Mouse (Mus musculus) ZHBTc4 (cell line): ENCODE measurements around the gene Dbndd1.
"Not testable (repeated sequence)": the region's sequence is repeated elsewhere in the genome, so short reads cannot be mapped to it uniquely, and the experiment has no call there.

Experiments
- DNase-seq: peaks from one replicate; pipeline ENCODE4 v3.0.0-alpha.2; 2011; ENCODE audit warnings: low read depth, low spot score

Gene Dbndd1

GRCm38 (mm10) chr8:123514781-123515539 is at the start of gene Dbndd1:
Dbndd1 (minus strand) TSS chr8:123515463.
- peak; percentile 80 for DNase-seq

- DNase-seq, result not testable (repeated sequence)
These were observed 49.0 kb upstream of the Dbndd1 start for GRCm38 (mm10) chr8:123564221-123564620.

GRCm38 (mm10) chr8:123537641-123538040 is 22.4 kb upstream of the Dbndd1 start:
- DNase-seq, result not testable (repeated sequence)

- peak; percentile 41 for DNase-seq
These were observed 21.7 kb upstream of the Dbndd1 start for GRCm38 (mm10) chr8:123536990-123537380.

- no peak for DNase-seq
These were observed 21.2 kb upstream of the Dbndd1 start for GRCm38 (mm10) chr8:123536242-123536989.

- peak; percentile 47 for DNase-seq
These were observed 12.6 kb upstream of the Dbndd1 start for GRCm38 (mm10) chr8:123527720-123528489.

- DNase-seq, result not testable (repeated sequence)
These were observed 4.8 kb upstream of the Dbndd1 start for GRCm38 (mm10) chr8:123520048-123520447.

GRCm38 (mm10) chr8:123518667-123519066 is 3.4 kb upstream of the Dbndd1 start, which contains the start of gene Gas8:
Gas8 (plus strand) TSS chr8:123518834.
- DNase-seq, result peak; percentile 96

GRCm38 (mm10) chr8:123518172-123518571 is 2.9 kb upstream of the Dbndd1 start:
- no peak for DNase-seq

- DNase-seq, result no peak
These were observed 1.3 kb upstream of the Dbndd1 start for GRCm38 (mm10) chr8:123516596-123516995.

- DNase-seq, result no peak
These were observed 256 bp upstream of the Dbndd1 start for GRCm38 (mm10) chr8:123515540-123515897.

GRCm38 (mm10) chr8:123514136-123514535 is 1.1 kb downstream of the Dbndd1 start:
- DNase-seq, result no peak

- no peak for DNase-seq
These were observed 4.4 kb downstream of the Dbndd1 start for GRCm38 (mm10) chr8:123510819-123511218.

- DNase-seq, result no peak
These were observed 8.1 kb downstream of the Dbndd1 start for GRCm38 (mm10) chr8:123507153-123507552.

- DNase-seq, result no peak
These were observed 9.6 kb downstream of the Dbndd1 start for GRCm38 (mm10) chr8:123505695-123506094.

GRCm38 (mm10) chr8:123505267-123505666 is 10.0 kb downstream of the Dbndd1 start:
- DNase-seq, result no peak

GRCm38 (mm10) chr8:123504591-123505195 is 10.6 kb downstream of the Dbndd1 start:
- DNase-seq, result peak; percentile 56

- DNase-seq, result peak; percentile 66
These were observed 11.3 kb downstream of the Dbndd1 start for GRCm38 (mm10) chr8:123503801-123504467.

GRCm38 (mm10) chr8:123502192-123502591 is 13.1 kb downstream of the Dbndd1 start:
- no peak for DNase-seq

GRCm38 (mm10) chr8:123499556-123499955 is 15.7 kb downstream of the Dbndd1 start:
- DNase-seq, result no peak

- DNase-seq, result no peak
These were observed 16.3 kb downstream of the Dbndd1 start for GRCm38 (mm10) chr8:123498963-123499362.
